Mouse (Mus musculus): ENCODE data around the gene Zcchc2. TPM values are rescaled to one million over a fixed set of nuclear protein-coding genes. Genes with fewer than 3 reads are reported as not detected.

The Zcchc2 gene
- polyA plus RNA-seq, 1 experiment from 2014 or later, result 1.7 TPM

GRCm38 (mm10) chr1:105956057-105956456 lies 34.1 kb upstream of the Zcchc2 start:
- DNase-seq (ENCODE audit: low spot score) (no peak), ATAC-seq (no peak)
- no peak for TF ChIP-seq EP300 (IDR thresholded peaks at IDR 0.05)
- no peak for TF ChIP-seq CTCF (IDR thresholded peaks at IDR 0.05)
- H3K27ac ChIP-seq (ENCODE audit: low read length), result no peak overlapping the region
- no peaks in the 10 kb centered on the region for H3K27me3 ChIP-seq (replicated peaks; ENCODE audit: insufficient read depth, low read length)
- no peak overlapping the region for H3K9ac ChIP-seq (replicated peaks; ENCODE audit: low read depth)
- H3K36me3 ChIP-seq (ENCODE audit: insufficient read depth, low read length), result no peaks in the 10 kb centered on the region
- no peaks in the 10 kb centered on the region for H3K4me1 ChIP-seq (ENCODE audit: insufficient read depth, low read depth, low read length)
- H3K4me3 ChIP-seq (ENCODE audit: low read depth, low read length), result no peak overlapping the region
- no peak overlapping the region for H3K4me2 ChIP-seq (replicated peaks; ENCODE audit: low read depth, low read length)
- no peaks in the 10 kb centered on the region for H3K9me3 ChIP-seq (ENCODE audit: low read length)
- 82% methylated on average over 5 of the region's 5 CpGs for WGBS

GRCm38 (mm10) chr1:105961472-105961871 lies 28.7 kb upstream of the Zcchc2 start:
- H3K27ac ChIP-seq (ENCODE audit: low read length), result no peak overlapping the region
- TF ChIP-seq EP300 (IDR thresholded peaks at IDR 0.05) (no peak), CTCF (IDR thresholded peaks at IDR 0.05) (no peak)
- no peak overlapping the region for H3K4me2 ChIP-seq (replicated peaks; ENCODE audit: low read depth, low read length)
- no peak overlapping the region for H3K9ac ChIP-seq (replicated peaks; ENCODE audit: low read depth)
- no peaks in the 10 kb centered on the region for H3K9me3 ChIP-seq (ENCODE audit: low read length)
- H3K4me1 ChIP-seq (ENCODE audit: insufficient read depth, low read depth, low read length), result no peaks in the 10 kb centered on the region
- H3K27me3 ChIP-seq (replicated peaks; ENCODE audit: insufficient read depth, low read length), result no peaks in the 10 kb centered on the region
- ATAC-seq, result no peak
- no peak overlapping the region for H3K4me3 ChIP-seq (ENCODE audit: low read depth, low read length)
- H3K36me3 ChIP-seq (ENCODE audit: insufficient read depth, low read length), result no peaks in the 10 kb centered on the region
- 75% methylated on average over 4 of the region's 4 CpGs for WGBS
- no peak for DNase-seq (ENCODE audit: low spot score)

- no peak overlapping the region for H3K27ac ChIP-seq (ENCODE audit: low read length)
- no peaks in the 10 kb centered on the region for H3K4me1 ChIP-seq (ENCODE audit: insufficient read depth, low read depth, low read length)
- no peaks in the 10 kb centered on the region for H3K36me3 ChIP-seq (ENCODE audit: insufficient read depth, low read length)
- no peak overlapping the region for H3K4me2 ChIP-seq (replicated peaks; ENCODE audit: low read depth, low read length)
- WGBS, result 73% methylated on average over 7 of the region's 7 CpGs
- no peak overlapping the region for H3K4me3 ChIP-seq (ENCODE audit: low read depth, low read length)
- no peak for DNase-seq (ENCODE audit: low spot score)
- H3K9me3 ChIP-seq (ENCODE audit: low read length), result no peaks in the 10 kb centered on the region
- H3K27me3 ChIP-seq (replicated peaks; ENCODE audit: insufficient read depth, low read length), result no peaks in the 10 kb centered on the region
- no peak for ATAC-seq
- no peak overlapping the region for H3K9ac ChIP-seq (replicated peaks; ENCODE audit: low read depth)
- no peak for TF ChIP-seq CTCF (IDR thresholded peaks at IDR 0.05)
- no peak for TF ChIP-seq EP300 (IDR thresholded peaks at IDR 0.05)
Measured at GRCm38 (mm10) chr1:105962084-105962818, 28.0 kb upstream of the Zcchc2 start.

- Histone ChIP-seq H3K27me3 (replicated peaks; ENCODE audit: insufficient read depth, low read length) (no peaks in the 10 kb centered on the region), H3K4me2 (replicated peaks; ENCODE audit: low read depth, low read length) (no peak overlapping the region), H3K9ac (replicated peaks; ENCODE audit: low read depth) (no peak overlapping the region), H3K27ac (ENCODE audit: low read length) (no peak overlapping the region), H3K9me3 (ENCODE audit: low read length) (no peaks in the 10 kb centered on the region), H3K4me3 (ENCODE audit: low read depth, low read length) (no peak overlapping the region), H3K4me1 (ENCODE audit: insufficient read depth, low read depth, low read length) (no peaks in the 10 kb centered on the region), H3K36me3 (ENCODE audit: insufficient read depth, low read length) (no peaks in the 10 kb centered on the region)
- WGBS, result 93% methylated on average over 9 of the region's 9 CpGs
- DNase-seq (ENCODE audit: low spot score) (no peak), ATAC-seq (no peak)
- TF ChIP-seq CTCF (IDR thresholded peaks at IDR 0.05) (no peak), EP300 (IDR thresholded peaks at IDR 0.05) (no peak)
Measured at GRCm38 (mm10) chr1:105962852-105963251, 27.4 kb upstream of the Zcchc2 start.

- no peak for TF ChIP-seq CTCF (IDR thresholded peaks at IDR 0.05)
- TF ChIP-seq EP300 (IDR thresholded peaks at IDR 0.05), result no peak
- Histone ChIP-seq H3K9me3 (ENCODE audit: low read length) (no peaks in the 10 kb centered on the region), H3K27ac (ENCODE audit: low read length) (no peak overlapping the region), H3K4me1 (ENCODE audit: insufficient read depth, low read depth, low read length) (no peaks in the 10 kb centered on the region), H3K36me3 (ENCODE audit: insufficient read depth, low read length) (no peaks in the 10 kb centered on the region), H3K9ac (replicated peaks; ENCODE audit: low read depth) (no peak overlapping the region), H3K4me3 (ENCODE audit: low read depth, low read length) (no peak overlapping the region), H3K27me3 (replicated peaks; ENCODE audit: insufficient read depth, low read length) (no peaks in the 10 kb centered on the region), H3K4me2 (replicated peaks; ENCODE audit: low read depth, low read length) (no peak overlapping the region)
- DNase-seq (ENCODE audit: low spot score) (peak; percentile 18), ATAC-seq (no peak)
- 40% methylated on average over 4 of the region's 4 CpGs for WGBS
Measured at GRCm38 (mm10) chr1:105964514-105964913, 25.7 kb upstream of the Zcchc2 start.

GRCm38 (mm10) chr1:105965189-105965588 lies 25.0 kb upstream of the Zcchc2 start:
- 57% methylated on average over 5 of the region's 5 CpGs for WGBS
- TF ChIP-seq CTCF (IDR thresholded peaks at IDR 0.05) (no peak), EP300 (IDR thresholded peaks at IDR 0.05) (no peak)
- DNase-seq (ENCODE audit: low spot score) (peak; percentile 56), ATAC-seq (peak; percentile 61)
- Histone ChIP-seq H3K36me3 (ENCODE audit: insufficient read depth, low read length) (no peaks in the 10 kb centered on the region), H3K27ac (ENCODE audit: low read length) (no peak overlapping the region), H3K4me3 (ENCODE audit: low read depth, low read length) (no peak overlapping the region), H3K4me1 (ENCODE audit: insufficient read depth, low read depth, low read length) (no peaks in the 10 kb centered on the region), H3K9ac (replicated peaks; ENCODE audit: low read depth) (no peak overlapping the region), H3K4me2 (replicated peaks; ENCODE audit: low read depth, low read length) (no peak overlapping the region), H3K27me3 (replicated peaks; ENCODE audit: insufficient read depth, low read length) (no peaks in the 10 kb centered on the region), H3K9me3 (ENCODE audit: low read length) (no peaks in the 10 kb centered on the region)

Data from lung, postnatal 0 days (tissue).